Mouse (Mus musculus) gastrocnemius, adult 8-10 months (tissue): Measurements from ENCODE around the gene Mink1. TPM values are rescaled to one million over a fixed set of nuclear protein-coding genes. Genes with fewer than 3 reads are reported as not detected.
"Not testable (repeated sequence)": the region's sequence is repeated elsewhere in the genome, so short reads cannot be mapped to it uniquely, and the experiment has no call there.

ENCODE experiments used
- DNase-seq, 2 experiments: peaks; one replicate each; pipeline ENCODE4 v3.0.0; 2022; ENCODE audit warnings: low spot score in 2 of 2
- total RNA-seq, 4 experiments: library from RNA; stranded (reverse); gene quantifications; 2 replicates each; pipeline ENCODE4 v1.2.4; 2022

Mink1 gene
- 10 to 100 TPM; 32.5 to 38.7 (median 33.7) TPM for total RNA-seq

GRCm38 (mm10) chr11:70562287-70562994, at the start of gene Mink1:
Mink1 (plus strand) TSS chr11:70562881.
- peak; percentile 80 to 84 for DNase-seq

- DNase-seq = peak; percentile 49 to 59
These were observed 49.2 kb upstream of the Mink1 start for GRCm38 (mm10) chr11:70513520-70513919.

- no peak for DNase-seq
These were observed 48.4 kb upstream of the Mink1 start, which contains the start of gene Vmo1 for GRCm38 (mm10) chr11:70514288-70514687. Vmo1 (minus strand) TSS chr11:70514616.

GRCm38 (mm10) chr11:70516352-70516751, 46.3 kb upstream of the Mink1 start:
- DNase-seq = no peak

- no peak for DNase-seq
These were observed 44.2 kb upstream of the Mink1 start for GRCm38 (mm10) chr11:70518436-70518835.

GRCm38 (mm10) chr11:70518923-70519322, 43.8 kb upstream of the Mink1 start, which contains the start of gene Gltpd2:
Gltpd2 (plus strand) TSS chr11:70519196.
- no peak for DNase-seq

GRCm38 (mm10) chr11:70520178-70520769, 42.4 kb upstream of the Mink1 start:
- no peak for DNase-seq

GRCm38 (mm10) chr11:70523306-70523989, 39.2 kb upstream of the Mink1 start:
- DNase-seq = not testable (repeated sequence)

- DNase-seq = no peak
These were observed 37.9 kb upstream of the Mink1 start for GRCm38 (mm10) chr11:70524782-70525181.

GRCm38 (mm10) chr11:70525184-70525678, 37.5 kb upstream of the Mink1 start, which contains the start of gene Psmb6:
Psmb6 (plus strand) TSS chr11:70525367.
- peak; percentile 84 to 87 for DNase-seq

- no peak for DNase-seq
These were observed 37.0 kb upstream of the Mink1 start for GRCm38 (mm10) chr11:70525726-70526125.

GRCm38 (mm10) chr11:70526211-70526610, 36.5 kb upstream of the Mink1 start:
- no peak for DNase-seq

GRCm38 (mm10) chr11:70528610-70529009, 34.1 kb upstream of the Mink1 start:
- no peak for DNase-seq

GRCm38 (mm10) chr11:70531065-70531464, 31.6 kb upstream of the Mink1 start:
- not testable (repeated sequence) for DNase-seq

- DNase-seq = no peak
These were observed 29.8 kb upstream of the Mink1 start, which contains the start of gene Gm40193 for GRCm38 (mm10) chr11:70532839-70533238. Gm40193 (minus strand) TSS chr11:70532939.

GRCm38 (mm10) chr11:70539423-70539822, 23.3 kb upstream of the Mink1 start:
- no peak for DNase-seq

GRCm38 (mm10) chr11:70539877-70540587, 22.6 kb upstream of the Mink1 start, which contains the start of gene Pld2:
Pld2 (plus strand) TSS chr11:70540064.
- peak; percentile 76 to 78 for DNase-seq

GRCm38 (mm10) chr11:70540928-70541327, 21.8 kb upstream of the Mink1 start:
- DNase-seq = no peak

- no peak for DNase-seq
These were observed 21.3 kb upstream of the Mink1 start for GRCm38 (mm10) chr11:70541415-70541814.

GRCm38 (mm10) chr11:70544496-70544895, 18.2 kb upstream of the Mink1 start:
- DNase-seq = peak; percentile 33 to 42

GRCm38 (mm10) chr11:70551526-70551925, 11.2 kb upstream of the Mink1 start:
- no peak for DNase-seq
